Mouse (Mus musculus) spleen, postnatal 4 days (tissue): Measurements from ENCODE around the gene Smc3.
"Not testable (repeated sequence)": the region's sequence is repeated elsewhere in the genome, so short reads cannot be mapped to it uniquely, and the experiment has no call there.

ENCODE experiments used
- DNase-seq, 2 experiments: peaks; one replicate each; pipeline ENCODE4 v3.0.0; 2022; ENCODE audit warnings: low spot score in 2 of 2

Smc3 gene

GRCm38 (mm10) chr19:53653624-53654467, 53.6 kb downstream of the Smc3 start:
- no peak for DNase-seq

DNA sequence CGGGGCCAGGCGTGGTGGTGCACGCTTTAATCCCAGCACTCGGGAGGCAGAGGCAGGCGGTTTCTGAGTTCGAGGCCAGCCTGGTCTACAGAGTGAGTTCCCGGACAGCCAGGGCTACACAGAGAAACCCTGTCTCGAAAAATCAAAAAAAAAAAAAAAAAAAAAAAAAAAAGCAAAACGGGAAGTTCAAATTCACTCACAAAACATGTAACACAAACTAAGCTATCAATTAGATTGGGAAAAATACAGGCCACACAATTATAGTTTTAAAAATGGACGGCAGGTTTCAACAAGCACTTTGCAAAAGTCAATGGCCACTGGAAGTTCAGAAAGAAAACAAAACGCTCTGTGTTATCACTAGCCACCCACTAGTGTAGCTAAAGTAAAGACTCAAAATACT, 56.2 kb downstream of the Smc3 start:
- DNase-seq = not testable (repeated sequence)

- no peak for DNase-seq
Measured at GRCm38 (mm10) chr19:53657437-53657836, 57.2 kb downstream of the Smc3 start.

DNA sequence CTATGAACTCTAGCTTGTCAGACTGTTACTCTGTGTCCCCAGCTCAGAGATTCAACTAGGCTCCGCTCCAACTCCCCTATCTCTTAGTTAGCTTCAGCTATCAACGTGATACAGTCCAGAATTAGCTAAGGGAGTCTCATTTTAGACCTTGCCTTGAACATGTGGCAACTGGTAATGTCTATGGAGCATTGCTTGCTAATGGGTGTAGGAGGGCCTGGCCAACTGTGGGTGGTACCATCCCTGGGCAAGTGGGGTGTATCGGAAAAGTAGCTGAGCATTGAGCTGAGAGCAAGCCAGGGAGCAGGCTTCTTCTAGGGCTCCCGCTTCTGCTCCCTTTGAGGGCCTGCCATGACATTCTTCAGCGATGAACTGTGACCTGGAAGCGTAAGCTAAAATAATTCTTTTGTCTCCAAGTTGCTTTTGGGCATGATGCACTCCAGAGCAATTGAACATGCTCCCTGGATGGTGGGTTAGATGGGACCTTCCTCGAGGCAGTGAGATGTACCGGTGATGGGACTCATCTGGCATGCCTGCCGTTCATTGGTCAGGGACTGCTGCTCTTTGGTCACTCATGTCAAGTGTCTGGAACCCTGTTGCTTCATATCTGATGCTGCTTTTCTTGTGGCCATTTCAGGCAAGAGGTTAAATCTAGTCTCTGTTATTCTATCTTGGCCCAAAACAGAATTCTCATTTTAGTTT, 60.7 kb downstream of the Smc3 start:
- no peak for DNase-seq

DNA sequence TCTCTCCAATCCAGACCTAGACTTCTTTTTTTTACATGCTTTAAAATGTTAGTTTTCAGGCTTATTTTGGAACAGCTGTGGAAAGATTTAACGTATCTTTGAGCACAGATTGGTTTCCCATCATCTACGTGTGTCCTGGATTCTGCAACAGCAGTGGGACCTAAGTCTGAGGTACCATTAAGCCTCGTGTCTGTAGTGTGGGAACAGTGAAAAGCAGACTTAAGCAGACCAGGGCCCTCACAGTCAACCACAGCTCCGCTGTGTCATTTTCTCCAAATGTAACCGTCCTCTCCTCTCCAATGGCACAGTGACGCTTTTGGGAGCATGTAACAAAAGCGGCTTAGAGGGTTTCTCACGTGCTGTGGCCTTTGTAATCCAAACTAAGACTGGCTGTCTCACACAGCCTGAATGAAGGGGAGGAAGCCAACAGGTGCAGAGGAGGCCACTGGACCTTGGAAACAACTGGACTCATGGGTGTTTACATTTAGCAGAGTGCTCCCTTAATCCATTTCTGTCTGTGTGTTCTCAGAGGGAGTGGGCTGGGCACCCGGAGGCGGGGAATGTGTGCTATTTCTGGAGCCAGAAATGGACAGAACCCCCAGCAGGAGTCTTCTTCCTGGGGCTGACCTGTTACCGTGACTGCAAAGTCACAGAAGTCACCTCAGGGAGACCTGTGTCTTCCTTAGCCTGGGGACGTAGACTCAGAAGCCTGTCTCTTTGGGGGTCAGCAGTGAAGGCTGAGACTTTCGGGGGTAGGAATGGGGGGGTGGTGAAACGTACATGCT, 61.9 kb downstream of the Smc3 start:
- no peak for DNase-seq

- DNase-seq = no peak
Measured at GRCm38 (mm10) chr19:53664831-53665230, 64.6 kb downstream of the Smc3 start.

- DNase-seq = no peak
Measured at GRCm38 (mm10) chr19:53665391-53665790, 65.2 kb downstream of the Smc3 start.

- DNase-seq = no peak
Measured at GRCm38 (mm10) chr19:53666708-53667107, 66.5 kb downstream of the Smc3 start.

- no peak for DNase-seq
Measured at GRCm38 (mm10) chr19:53668821-53669220, 68.6 kb downstream of the Smc3 start.

DNA sequence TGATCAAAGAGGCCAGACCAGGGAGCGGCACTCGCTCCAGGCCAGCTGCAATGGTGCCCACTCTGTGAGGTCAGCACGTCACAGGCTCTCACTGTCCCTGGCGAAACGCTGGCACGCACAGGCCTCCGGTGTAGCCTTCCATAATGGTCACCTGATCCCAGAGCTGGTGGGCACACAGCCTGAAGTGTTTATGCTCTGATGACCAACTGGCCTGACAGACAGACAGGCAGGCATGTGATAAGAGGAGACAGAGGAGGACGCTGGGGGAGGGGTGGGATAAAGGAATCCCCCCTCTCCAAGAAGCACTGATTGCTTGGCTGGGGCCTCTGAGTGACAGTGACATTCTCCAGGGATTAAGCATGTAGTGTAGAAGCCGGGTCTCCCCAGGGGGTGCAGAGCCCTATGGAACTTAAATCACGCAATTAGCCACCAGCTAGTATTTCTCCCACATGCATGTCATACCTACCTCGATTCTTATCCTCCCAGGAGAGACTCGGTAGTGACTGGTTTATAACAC, 70.5 kb downstream of the Smc3 start:
- DNase-seq = no peak

DNA sequence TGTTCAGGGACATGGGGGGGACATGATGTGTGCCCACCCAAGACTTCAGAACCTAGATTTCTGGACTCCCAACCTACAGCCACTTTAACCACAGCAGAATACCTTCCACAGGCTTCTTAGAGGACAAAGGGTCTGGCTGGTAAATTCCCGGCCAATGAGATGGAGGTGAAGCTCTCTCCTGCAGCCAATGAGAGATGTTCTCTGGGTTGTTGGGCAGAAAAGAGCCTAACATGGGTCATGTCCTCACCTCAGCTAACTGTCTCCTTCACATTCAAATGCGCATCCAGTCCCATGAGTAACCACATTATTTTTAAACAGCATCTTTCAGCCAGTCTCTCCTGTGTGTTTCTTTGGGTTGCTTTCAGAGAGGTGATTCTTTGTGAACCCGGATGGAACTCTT, 71.2 kb downstream of the Smc3 start:
- no peak for DNase-seq

DNA sequence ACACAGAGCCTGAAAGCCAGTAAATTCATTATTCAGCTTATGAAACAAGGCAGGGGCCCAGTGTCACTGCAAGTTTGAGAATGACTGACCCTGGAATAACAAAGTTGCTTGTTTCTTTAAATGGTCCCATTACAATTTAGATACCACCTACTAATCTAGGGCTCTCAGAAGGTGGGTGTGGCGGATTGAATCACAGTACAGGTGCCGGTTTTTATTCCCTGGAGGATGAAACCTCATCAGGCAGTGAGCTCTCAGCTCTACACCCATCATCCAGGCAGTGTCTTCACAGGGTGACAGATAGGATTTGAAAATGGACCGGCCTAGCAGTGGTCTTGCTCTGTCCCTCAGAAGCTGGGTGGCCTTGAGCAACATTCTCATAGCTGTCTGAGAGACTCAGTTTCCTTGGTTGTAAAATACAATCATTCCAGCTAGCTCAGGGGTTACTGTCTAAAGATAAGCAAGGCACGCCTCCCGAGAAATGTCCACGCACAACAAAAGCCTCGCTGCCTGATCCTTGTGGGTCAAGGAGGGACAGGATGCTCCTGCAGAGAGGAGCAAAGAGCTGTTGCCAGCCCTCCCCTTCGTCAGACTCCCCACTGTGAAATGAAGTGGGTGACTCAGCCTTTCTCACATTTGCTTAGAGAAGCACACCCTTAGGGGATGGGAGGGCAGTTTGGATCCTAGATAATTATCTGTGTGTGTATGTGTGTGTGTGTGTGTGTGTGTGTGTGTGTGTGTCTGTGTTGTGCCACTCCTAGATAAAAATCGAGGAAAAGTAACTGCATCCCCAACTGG, 74.1 kb downstream of the Smc3 start:
- no peak for DNase-seq

- no peak for DNase-seq
Measured at GRCm38 (mm10) chr19:53676228-53676627, 76.0 kb downstream of the Smc3 start.

GRCm38 (mm10) chr19:53676718-53677634, 76.8 kb downstream of the Smc3 start, which contains the start of gene Rbm20:
Gene Rbm20 (plus strand): TSS chr19:53677306.
- peak in 1 of 2 experiments; percentile 63 for DNase-seq

DNA sequence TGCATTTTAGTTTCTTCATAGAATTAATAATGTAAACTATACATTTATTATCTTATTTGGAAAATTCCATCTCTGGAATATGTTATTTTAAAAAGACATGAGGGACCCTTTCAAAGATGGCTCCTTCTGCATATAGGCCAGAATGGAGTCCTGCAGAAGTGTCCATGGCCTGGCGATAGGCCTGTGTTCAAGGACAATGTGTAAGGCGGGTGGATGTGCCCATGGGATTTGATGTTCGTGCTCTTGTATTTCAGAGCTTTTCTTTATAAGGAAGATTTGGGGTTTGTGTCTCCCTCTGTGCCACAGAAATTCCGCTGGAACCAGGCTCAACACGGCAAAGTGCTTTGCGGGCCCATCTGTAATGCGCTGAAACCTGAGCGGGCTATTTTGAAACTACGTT, 79.0 kb downstream of the Smc3 start:
- no peak for DNase-seq

GRCm38 (mm10) chr19:53679981-53680380, 79.8 kb downstream of the Smc3 start:
- no peak for DNase-seq

GRCm38 (mm10) chr19:53682427-53682826, 82.2 kb downstream of the Smc3 start:
- DNase-seq = no peak

DNA sequence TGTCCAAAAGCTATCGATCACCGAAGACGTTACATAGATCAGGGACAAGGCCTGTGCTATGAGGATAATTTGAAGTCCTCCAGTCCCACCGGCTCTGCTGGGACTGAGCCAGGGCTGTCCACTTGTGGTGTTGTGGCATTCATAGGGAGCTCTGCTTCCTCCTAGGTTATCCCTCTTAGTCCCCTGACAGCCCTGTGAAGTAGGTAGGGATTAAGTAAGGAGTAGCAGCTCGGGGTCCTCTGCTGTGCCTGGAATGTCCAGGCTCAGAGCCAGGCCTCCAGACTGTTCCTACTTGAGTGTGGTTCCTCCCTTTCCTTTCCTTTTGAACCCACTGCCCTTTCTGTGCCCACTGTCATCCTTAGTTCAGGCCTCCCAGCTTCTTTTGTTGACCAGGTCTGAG, 87.4 kb downstream of the Smc3 start:
- no peak for DNase-seq

DNA sequence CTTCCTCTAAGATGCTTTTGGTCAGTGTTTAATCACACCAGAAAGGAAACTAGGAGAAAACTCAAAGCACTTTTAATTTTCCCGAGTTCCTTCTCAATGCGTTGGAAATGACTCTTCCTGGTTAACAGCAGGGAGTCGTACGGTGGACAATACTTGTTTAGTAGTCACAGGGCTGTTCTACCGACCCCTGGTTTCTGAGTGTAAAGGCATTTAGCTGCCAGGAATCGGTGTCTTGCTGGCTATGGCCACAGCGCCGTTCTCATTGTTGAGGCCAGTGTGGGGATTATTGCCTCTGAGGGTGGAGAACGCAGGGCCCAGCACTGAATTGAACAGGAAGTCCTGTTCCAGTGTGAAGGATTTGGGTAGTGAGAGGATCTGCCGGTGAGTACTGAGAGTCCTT, 90.6 kb downstream of the Smc3 start:
- DNase-seq = no peak

DNA sequence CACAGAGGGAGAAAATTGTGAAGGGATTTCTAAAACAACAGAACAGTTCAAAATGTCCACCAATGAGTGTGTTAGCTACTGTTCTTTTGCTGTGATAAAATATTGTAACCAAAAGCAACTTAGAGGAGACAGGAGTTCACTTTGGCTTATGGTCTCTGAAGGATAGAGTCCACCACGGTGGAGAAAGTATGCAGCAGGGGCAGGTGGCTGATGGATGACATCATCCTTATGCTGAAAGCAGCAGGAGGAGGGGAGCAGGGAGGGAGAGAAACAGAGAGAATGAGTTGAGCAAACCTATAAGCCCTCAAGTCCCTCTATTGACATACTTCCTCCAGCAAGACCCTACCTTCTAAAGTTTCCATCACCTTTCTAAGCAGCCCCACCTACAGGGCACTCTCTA, 93.8 kb downstream of the Smc3 start:
- no peak for DNase-seq
